Mouse (Mus musculus) liver, adult (tissue): ENCODE measurements at regions not wholly inside any gene's neighbourhood (a gene's known extent, or its start where the extent isn't known, plus 50 kb on each side); places are given as distances from the start of the nearest gene placed in this dataset.

ENCODE experiments used
- GATA4 ChIP-seq: IDR thresholded peaks from 2 replicates; pipeline ENCODE4 v1.6.1; 2014; ENCODE audit warnings: mild to moderate bottlenecking, low read length; ENCODE audit not compliant: insufficient replicate concordance

- TF ChIP-seq GATA4: no peak
Measured at GRCm38 (mm10) chr13:31337631-31338030, 218.3 kb upstream of the Foxq1 start.

DNA sequence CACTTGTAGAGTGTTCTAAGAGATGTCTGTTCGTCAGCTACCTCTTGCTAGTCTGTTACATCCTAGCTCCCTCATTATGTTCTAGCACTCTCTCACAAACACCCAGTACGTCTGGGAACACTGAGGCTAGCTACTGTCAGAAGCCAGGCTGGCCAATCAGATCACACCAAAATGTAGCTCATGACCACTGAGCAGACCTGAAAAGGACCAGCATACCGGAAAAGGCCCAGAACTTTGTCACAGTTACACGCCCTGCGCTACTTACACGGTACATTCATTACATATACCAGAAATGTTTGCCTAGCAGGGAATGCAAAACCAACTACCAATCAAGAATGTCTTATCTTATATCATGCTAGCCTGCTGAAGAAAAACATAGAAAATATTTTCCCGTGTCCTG lies 216.5 kb upstream of the Foxq1 start:
- TF ChIP-seq GATA4: no peak

DNA sequence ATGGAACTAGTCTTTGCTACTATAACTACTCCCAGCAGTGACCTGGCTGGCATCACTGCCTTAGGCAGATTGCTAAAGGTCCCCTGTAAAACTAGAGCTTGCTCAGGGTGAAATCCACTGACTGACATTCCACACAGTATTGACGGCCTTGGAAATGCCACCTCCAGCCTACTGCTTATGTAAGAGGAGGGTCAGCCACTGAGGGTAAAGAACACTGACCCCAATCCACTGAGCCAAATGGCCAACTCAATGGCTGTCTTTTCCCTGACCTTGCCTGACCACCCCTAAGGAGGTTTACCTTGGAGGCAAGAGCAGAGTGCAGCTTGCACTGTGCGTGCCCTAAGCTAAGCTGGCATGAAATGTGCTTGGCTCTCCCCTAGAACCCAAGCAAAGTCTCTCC lies 216.0 kb upstream of the Foxq1 start:
- no peak for TF ChIP-seq GATA4

- no peak for TF ChIP-seq GATA4
Measured at GRCm38 (mm10) chr13:31340363-31340948, 215.5 kb upstream of the Foxq1 start.

- no peak for TF ChIP-seq GATA4
Measured at GRCm38 (mm10) chr13:31341282-31342100, 214.4 kb upstream of the Foxq1 start.

- no peak for TF ChIP-seq GATA4
Measured at GRCm38 (mm10) chr13:31346205-31346604, 209.7 kb upstream of the Foxq1 start.

- TF ChIP-seq GATA4: no peak
Measured at GRCm38 (mm10) chr13:31347000-31347399, 208.9 kb upstream of the Foxq1 start.

DNA sequence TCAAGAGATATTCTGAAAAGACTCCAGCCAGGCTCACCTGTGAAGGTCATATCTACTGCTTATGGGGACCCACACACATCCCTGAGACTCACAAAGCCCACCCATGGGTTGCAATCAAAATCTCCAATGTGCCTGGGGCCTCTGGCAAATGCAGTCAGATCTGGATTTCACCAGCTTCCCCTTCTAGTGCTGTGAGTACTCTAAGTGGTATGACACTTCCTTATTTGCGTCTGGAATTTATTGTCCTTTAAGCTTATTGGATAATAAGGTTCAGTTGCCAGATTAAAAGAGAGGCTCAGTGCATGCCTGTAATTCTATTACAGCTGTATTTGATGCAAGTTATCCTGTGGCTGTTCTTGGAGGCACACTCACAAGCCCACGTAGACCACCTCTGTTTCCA lies 206.3 kb upstream of the Foxq1 start:
- no peak for TF ChIP-seq GATA4

- no peak for TF ChIP-seq GATA4
Measured at GRCm38 (mm10) chr13:31351481-31351880, 204.5 kb upstream of the Foxq1 start.

GRCm38 (mm10) chr13:31352825-31353224 lies 203.1 kb upstream of the Foxq1 start:
- no peak for TF ChIP-seq GATA4

DNA sequence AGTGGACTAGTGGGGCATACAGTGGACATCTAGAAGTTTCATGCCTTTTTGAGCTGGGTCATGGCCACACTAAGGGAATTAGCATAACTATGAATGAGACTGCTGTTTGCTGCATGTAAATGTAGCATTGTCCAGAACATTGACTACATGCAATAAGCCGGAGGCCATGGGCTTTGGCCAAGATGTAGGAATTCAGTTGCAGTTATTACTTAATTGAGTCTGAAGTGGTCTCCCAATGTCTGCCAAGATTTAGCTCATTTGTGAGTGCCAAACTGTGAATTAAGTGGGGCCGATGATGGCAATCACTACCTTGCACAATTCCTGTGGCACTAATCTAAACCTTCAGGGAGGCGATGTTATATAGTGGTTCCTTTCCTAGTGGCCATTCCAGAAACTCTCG lies 196.6 kb upstream of the Foxq1 start:
- TF ChIP-seq GATA4: no peak

DNA sequence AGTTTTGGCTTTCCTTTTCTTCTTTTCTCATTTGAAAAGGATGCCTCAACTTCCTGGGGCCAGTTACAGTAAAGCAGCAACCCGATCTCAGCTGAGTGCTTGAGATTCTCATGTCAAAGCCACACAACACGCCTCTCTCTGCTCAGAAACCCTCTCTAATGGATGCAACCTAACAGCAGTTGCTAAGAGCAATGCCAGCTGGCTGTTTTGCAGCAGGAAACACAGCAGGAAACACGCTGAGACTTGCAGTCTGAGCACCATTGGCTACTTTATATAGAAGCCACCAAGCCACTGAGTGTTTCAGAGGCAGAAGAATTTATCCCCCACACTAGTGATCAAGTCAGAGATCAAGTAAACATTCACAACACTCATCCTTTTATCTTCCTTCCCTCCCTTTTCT lies 193.5 kb upstream of the Foxq1 start:
- TF ChIP-seq GATA4: no peak

DNA sequence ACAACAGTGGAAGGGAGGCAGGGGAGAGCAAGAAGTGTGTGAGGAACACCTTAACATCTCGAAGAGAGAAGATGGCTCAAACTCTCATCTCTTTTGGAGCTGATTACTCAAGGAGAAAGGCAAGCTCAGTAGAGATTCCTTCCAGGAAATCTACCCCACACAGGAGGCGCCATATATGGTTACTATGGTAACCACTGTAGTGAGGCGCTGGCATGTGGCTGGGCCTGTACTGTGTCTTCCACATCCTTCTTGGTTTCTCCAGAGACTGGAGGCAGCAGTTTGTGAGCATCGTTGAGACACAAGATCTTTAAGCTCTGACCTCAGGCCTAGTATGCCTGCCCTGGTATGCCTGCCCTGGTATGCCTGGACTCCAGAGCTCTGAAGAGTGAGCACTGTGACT lies 191.6 kb upstream of the Foxq1 start:
- TF ChIP-seq GATA4: no peak

- TF ChIP-seq GATA4: no peak
Measured at GRCm38 (mm10) chr13:31367226-31367625, 188.7 kb upstream of the Foxq1 start.

DNA sequence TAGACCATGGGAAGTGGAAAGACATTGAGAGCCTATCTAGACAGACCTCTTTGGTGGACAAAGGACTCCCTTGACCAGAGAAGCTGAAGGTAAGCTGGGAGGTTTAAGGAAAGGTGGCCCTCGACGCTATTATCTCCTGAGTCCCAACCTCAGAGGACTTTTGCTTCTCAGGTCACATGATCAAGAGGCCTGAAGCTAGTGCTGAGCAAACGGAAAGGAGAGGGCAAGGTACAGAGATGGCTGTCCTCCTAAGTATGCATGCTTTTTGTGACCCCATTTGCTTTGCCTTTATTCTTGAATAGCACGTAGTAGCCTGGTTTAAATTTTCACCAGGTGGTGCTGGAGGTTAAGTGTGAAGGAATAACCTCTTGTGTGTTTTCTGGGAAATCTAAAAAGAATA lies 186.8 kb upstream of the Foxq1 start:
- no peak for TF ChIP-seq GATA4

DNA sequence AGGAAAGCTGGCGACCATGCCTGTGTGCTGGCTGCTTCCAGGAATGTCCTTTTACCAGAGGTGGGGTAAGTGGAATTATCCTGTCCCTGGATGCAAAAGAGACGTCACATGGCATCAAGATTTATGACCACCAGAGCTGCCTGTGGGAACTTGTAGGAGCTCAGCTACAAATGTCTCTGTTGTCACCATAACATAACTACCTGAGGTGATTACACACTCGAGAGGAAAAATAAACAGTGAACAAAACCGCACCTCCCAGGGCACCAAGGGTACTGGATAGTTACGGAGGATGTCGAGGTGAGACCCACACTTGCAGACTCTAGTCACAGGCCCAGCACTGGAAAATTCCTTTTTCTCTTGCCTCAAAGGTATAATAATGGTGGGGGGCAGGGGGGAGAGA lies 185.1 kb upstream of the Foxq1 start:
- TF ChIP-seq GATA4: no peak

DNA sequence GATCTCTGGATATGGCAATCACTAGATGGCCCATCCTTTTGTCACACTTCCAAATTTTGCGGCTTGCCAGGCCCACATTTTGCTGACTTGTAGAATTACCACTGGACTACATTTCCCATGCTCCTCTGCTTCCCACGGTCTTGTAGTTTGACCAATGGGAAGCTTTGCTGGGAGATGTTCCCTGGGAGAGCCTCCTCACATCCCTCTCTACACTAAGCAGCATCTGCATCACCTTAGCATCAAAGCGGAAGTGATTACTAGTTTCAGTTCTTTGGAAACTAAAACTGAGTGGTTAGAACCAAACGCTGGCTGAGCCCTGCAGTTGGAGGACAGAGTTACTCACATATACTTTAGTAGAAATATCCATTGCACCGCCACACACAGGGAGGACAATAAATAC lies 181.9 kb upstream of the Foxq1 start:
- no peak for TF ChIP-seq GATA4
